Mouse (Mus musculus) spleen, adult 2 months (tissue): ENCODE measurements around the gene Ccdc137. TPM values are rescaled to one million over a fixed set of nuclear protein-coding genes. Genes with fewer than 3 reads are reported as not detected.
A peak's percentile ranks its signal among the peaks of the same experiment; 100 is the strongest.
"Not testable (repeated sequence)": the region's sequence is repeated elsewhere in the genome, so short reads cannot be mapped to it uniquely, and the experiment has no call there.

Experiments
- DNase-seq, 2 experiments: peaks; one replicate each; pipeline versions ENCODE4 v3.0.0 to v3.0.0-alpha.2; 2012 to 2021; ENCODE audit warnings: low spot score in 2 of 2, low read depth in 1 of 2
- H3K27ac ChIP-seq: fragments of 200-500 bp; 2 replicates; pipeline ENCODE4 v1.5.1; 2012; ENCODE audit warnings: low read length, inconsistent platforms; ENCODE audit not compliant: insufficient read depth
- H3K27me3 ChIP-seq: fragments of 200-500 bp; 2 replicates; pipeline ENCODE4 v1.6.1; 2012; ENCODE audit warnings: mild to moderate bottlenecking, moderate library complexity, low read length, inconsistent platforms; ENCODE audit not compliant: control insufficient read depth, insufficient read depth
- H3K36me3 ChIP-seq: fragments of 200-500 bp; 2 replicates; pipeline ENCODE4 v1.6.1; 2012; ENCODE audit warnings: mild to moderate bottlenecking, low read length, inconsistent platforms; ENCODE audit not compliant: control insufficient read depth, insufficient read depth
- H3K4me1 ChIP-seq: fragments of 200-500 bp; 2 replicates; pipeline ENCODE4 v1.6.1; 2011; ENCODE audit warnings: inconsistent platforms; ENCODE audit not compliant: control insufficient read depth, insufficient read depth, insufficient read length
- H3K4me3 ChIP-seq: fragments of 200-500 bp; 2 replicates; pipeline ENCODE4 v1.5.1; 2011; ENCODE audit warnings: mild to moderate bottlenecking, inconsistent platforms; ENCODE audit not compliant: insufficient read depth, insufficient read length; ENCODE audit errors: extremely low read depth
- CTCF ChIP-seq: fragments of 200-500 bp; IDR thresholded peaks from 2 replicates; pipeline ENCODE4 v1.5.1; 2011; ENCODE audit warnings: mild to moderate bottlenecking, inconsistent platforms; ENCODE audit not compliant: insufficient read depth, insufficient read length, insufficient replicate concordance; ENCODE audit errors: extremely low read depth
- POLR2A ChIP-seq: fragments of 200-500 bp; IDR thresholded peaks from 2 replicates; pipeline ENCODE4 v1.6.1; 2011; ENCODE audit warnings: low read depth, low read length, inconsistent platforms
- WGBS: fragments of 180-500 bp; shearing (Covaris S2); methylation state at CpG from one replicate; pipeline ENCODE4 v1.1.7; 2018; 5-methylcytosine and 5-hydroxymethylcytosine counted together
- polyA plus RNA-seq: library from polyadenylated mRNA; depleted of rRNA; stranded (reverse); fragments of >200 nt; gene quantifications from 2 replicates; pipeline ENCODE4 v1.2.3, GENCODE M21; 2012; rRNA removed

Ccdc137 gene
- polyA plus RNA-seq = 11.2 TPM in 2 replicates

DNA sequence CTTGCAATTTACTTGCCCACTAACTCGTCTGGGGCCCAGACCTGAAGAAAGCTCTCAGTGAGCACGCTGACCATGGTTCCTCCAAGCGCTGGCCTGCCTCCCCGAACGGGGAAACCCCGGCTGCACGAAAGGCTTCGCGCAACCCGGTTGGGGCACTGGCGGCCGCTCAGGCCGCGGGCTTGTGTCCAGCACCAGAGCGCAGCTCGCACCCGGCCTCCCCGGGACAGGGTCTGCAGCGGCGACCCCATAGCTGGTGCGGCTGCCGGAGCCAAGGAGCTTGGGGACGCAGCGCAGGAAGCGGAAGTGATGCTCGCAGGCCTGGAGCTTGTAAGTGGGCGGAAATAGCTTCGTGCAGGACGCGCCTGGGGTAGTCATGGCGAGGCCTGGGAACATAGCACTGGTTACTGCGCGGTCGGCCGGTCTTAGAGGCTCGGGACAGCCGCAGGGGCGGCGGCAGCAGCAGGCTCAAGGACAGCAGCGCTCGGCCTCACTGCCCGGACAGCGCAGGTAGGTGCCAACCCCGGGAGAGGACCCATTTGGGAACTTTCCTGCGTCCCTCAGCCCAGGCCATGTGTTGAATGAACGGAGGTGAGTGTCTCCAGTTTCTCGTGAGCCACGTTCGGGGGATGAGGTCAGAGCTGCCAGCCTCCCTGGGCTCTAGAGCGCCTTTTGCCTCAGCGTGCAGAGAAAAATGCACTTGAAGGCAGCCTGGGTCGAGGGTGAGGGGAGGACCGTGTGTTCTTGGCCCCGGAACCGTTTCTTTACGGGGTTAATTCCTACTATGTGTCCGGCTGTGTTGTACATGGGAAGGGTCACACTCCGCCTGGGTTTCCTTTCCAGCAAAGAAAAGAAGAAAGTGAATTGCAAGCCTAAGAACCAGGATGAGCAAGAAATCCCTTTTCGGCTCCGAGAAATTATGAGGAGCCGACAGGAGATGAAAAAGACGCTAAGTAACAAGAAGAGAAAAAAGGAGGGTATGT, at the start of gene Ccdc137, which contains the start of gene Oxld1:
Ccdc137 (plus strand) TSS at position 344 of the 980 bp plus-strand sequence.
Oxld1 (minus strand) TSS at position 297 of the 980 bp plus-strand sequence.
- Histone ChIP-seq H3K27me3 (no peaks in the 10 kb centered on the region), H3K27ac (peak within 1 kb of the TSS; percentile 62), H3K4me1 (peaks cover 3% of the 10 kb centered on the region; the same call in 1 of the 2 replicates), H3K4me3 (peak within 1 kb of the TSS; percentile 83), H3K36me3 (peaks cover 7% of the 10 kb centered on the region)
- TF ChIP-seq POLR2A (peak; percentile 78), CTCF (no peak)
- 2% methylated on average over 62 of the region's 62 CpGs for WGBS
- DNase-seq = peak; percentile 49 to 69

DNA sequence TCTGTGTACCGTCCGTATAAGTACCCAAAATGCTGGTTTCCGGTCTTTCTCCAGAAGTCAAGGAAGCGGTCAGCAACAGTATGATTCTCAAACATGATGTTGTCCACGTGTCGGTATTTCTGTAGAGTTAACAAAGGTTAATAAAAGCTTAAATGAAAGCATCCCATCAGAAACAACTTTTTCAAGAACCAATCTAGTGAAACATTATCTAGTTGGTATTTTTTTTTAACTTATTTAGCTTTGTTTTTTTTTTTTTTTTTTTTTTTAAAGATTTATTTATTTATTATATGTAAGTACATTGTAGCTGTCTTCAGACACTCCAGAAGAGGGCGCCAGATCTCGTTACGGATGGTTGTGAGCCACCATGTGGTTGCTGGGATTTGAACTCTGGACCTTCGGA, 44.3 kb upstream of the Ccdc137 start:
- H3K36me3 ChIP-seq = peaks cover 49% of the 10 kb centered on the region
- DNase-seq, H3K4me1 ChIP-seq, H3K27me3 ChIP-seq, H3K4me3 ChIP-seq, H3K27ac ChIP-seq: not testable (repeated sequence)
- WGBS = 98% methylated on average over 8 of the region's 10 CpGs

DNA sequence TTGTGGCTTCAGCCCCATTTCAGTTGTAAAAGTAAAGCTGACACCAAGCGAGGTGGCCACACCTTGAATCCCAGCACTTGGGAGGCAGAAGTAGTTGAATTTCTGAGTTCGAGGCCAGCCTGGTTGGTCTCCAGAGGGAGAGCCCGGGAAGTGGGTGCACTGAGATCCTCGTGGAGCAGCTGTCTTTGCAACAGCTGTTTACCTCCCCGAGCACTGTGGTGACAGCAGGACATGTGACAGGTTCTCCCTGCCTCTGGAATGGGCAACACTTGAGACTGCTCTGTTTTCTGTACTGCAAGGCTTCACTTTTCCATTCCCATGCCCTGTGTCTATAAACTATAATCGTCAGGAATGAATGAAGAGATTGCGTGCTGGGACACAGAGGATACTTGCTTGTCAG, 40.1 kb upstream of the Ccdc137 start:
- DNase-seq = no peak
- WGBS = 95% methylated on average over 7 of the region's 7 CpGs
- peaks cover 30% of the 10 kb centered on the region for H3K36me3 ChIP-seq
- H3K4me3 ChIP-seq = no peak overlapping the region
- H3K4me1 ChIP-seq = no peaks in the 10 kb centered on the region
- TF ChIP-seq POLR2A (no peak), CTCF (no peak)
- H3K27ac ChIP-seq = no peak overlapping the region
- no peaks in the 10 kb centered on the region for H3K27me3 ChIP-seq

DNA sequence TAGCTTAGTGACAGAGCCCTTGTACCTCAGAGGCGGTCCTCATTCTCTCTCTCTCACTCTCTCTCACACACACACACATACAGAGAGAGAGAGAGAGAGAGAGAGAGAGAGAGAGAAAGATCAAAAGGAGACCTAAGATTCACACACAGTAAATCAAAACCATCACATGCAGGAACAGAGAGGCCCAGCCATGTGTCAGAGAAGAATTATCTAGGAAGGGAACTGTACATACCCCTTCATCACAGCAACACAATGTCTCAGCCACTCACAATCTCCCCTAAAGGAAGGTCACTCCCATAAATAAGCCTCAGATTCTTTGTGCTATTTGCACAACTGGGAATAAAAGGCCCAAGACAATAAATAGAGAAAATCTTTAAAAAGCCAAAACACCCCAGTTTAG, 39.3 kb upstream of the Ccdc137 start:
- no peak overlapping the region for H3K27ac ChIP-seq
- no peak overlapping the region for H3K4me3 ChIP-seq
- H3K36me3 ChIP-seq = peaks cover 24% of the 10 kb centered on the region
- TF ChIP-seq CTCF (no peak), POLR2A (no peak)
- H3K4me1 ChIP-seq = no peaks in the 10 kb centered on the region
- DNase-seq = no peak
- WGBS = 95% methylated on average over 1 of the region's 1 CpGs
- no peaks in the 10 kb centered on the region for H3K27me3 ChIP-seq

DNA sequence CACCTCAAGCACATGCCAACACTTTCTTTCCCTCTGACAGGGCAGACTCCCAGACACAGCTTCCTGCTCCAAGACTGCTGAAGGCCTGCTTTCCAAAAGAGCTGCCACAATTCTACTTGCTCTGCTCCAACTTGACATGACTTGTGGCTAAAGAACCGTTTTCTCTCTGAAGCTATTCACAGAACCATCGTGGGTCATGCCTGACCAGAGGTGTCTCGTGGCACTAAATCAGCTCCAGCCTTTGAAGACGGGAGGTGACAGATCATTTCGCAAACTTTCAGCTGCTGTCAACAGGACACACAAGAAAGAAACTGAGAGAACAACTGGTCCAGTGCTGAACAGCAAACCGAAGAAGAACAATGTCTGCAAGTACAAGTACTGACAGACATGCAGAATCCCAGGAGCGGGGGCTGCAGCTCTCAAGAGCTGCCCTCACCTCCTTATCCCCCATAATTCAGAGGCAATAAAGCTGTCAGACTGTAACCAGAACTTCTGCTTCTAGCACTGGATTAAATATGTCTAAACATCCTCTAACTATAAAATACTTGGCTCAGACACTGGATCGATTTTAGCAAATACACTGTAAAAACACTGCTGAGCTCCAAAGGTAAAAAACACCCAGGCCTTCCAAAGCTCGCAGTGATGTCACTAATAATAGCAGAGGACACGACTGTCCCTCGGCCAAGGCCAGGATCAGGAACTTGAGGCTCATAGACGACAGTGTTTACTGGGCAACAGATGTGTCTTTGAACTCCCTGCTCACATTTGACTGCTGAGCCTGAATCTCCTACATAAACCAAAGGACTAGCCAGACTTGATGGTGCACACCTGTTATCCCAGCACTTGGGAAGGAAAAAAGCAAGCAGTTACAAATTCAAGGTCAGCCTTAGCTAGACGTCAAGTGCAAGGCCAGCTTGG, 35.0 kb upstream of the Ccdc137 start:
- no peak for TF ChIP-seq POLR2A
- TF ChIP-seq CTCF = no peak
- Histone ChIP-seq H3K4me3 (no peak overlapping the region), H3K4me1 (no peaks in the 10 kb centered on the region), H3K27ac (no peak overlapping the region), H3K36me3 (peaks cover 34% of the 10 kb centered on the region), H3K27me3 (no peaks in the 10 kb centered on the region)
- 66% methylated on average over 13 of the region's 13 CpGs for WGBS
- no peak for DNase-seq

DNA sequence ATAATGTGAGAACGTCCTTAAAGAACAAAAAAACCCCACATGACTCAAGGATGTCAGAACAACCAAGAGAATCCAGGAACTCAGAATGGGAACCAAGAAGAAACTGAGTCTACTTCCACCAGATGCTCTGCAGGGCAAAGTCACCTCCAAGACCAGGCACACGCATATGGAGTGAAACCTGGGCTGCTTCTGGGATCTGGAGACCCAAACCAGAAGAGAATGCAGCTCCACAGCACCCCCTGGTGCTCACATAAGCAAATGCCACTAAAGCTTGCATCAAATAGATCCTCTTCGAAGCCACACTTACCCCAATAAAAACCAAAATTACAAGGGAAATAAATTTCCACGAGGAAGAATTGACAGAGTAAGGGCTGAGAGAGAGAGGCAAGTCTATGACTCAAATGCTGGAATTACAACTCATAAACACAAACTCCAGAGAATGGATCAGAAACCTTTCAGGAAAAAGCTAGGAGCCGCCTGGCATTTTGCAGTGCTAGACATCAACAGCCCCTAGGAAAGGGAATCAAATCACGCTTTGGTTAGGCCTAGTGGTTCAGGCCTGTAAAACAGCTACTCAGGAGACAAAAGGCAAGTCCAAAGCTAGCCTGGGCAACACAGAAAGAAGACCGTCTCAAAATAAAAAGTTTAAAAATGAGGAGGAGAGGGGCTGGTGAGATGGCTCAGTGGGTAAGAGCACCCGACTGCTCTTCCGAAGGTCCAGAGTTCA, 34.2 kb upstream of the Ccdc137 start:
- TF ChIP-seq POLR2A = no peak
- peak; percentile 57; the same call in 1 of the 2 replicates for TF ChIP-seq CTCF
- Histone ChIP-seq H3K27ac (no peak overlapping the region), H3K27me3 (no peaks in the 10 kb centered on the region), H3K4me1 (no peaks in the 10 kb centered on the region), H3K36me3 (peaks cover 37% of the 10 kb centered on the region), H3K4me3 (no peak overlapping the region)
- DNase-seq = peak; percentile 14 to 45
- WGBS = 71% methylated on average over 9 of the region's 9 CpGs
